Mouse (Mus musculus): Measurements from ENCODE around the gene Fam171a1. TPM values are rescaled to one million over a fixed set of nuclear protein-coding genes. Genes with fewer than 3 reads are reported as not detected.

The Fam171a1 gene
- polyA plus RNA-seq, 1 experiment from 2014 or later: 28.1 TPM

Small RNA genes lying within 50 kb of the gene (microRNA-seq; reads per million reads assigned to microRNA genes)
- gene Gm27306: not detected

Other genes starting within 250 kb of the Fam171a1 start
- 47.2 and 48.0 TPM in 2 replicates for gene Nmt2, start 170.0 kb downstream of the Fam171a1 start, polyA plus RNA-seq (2015; fragmentation: Nextera tagmentation; extraction: Ambion mirVana)
- gene Rpp38, start 218.4 kb downstream of the Fam171a1 start, polyA plus RNA-seq (2015; fragmentation: Nextera tagmentation; extraction: Ambion mirVana): 17.0 and 20.3 TPM in 2 replicates
- gene Acbd7, start 221.9 kb downstream of the Fam171a1 start, polyA plus RNA-seq (2015; fragmentation: Nextera tagmentation; extraction: Ambion mirVana): 1.3 and 1.7 TPM in 2 replicates